Mouse (Mus musculus) G1E (cell line): ENCODE measurements around the gene Nol10. TPM values are rescaled to one million over a fixed set of nuclear protein-coding genes. Genes with fewer than 3 reads are reported as not detected.
"Not testable (repeated sequence)": the region's sequence is repeated elsewhere in the genome, so short reads cannot be mapped to it uniquely, and the experiment has no call there.

ENCODE experiments used
- ATAC-seq: 2 replicates; pipeline ENCODE4 v1.8.0; 2016; ENCODE audit warnings: mild to moderate bottlenecking; ENCODE audit not compliant: insufficient number of reproducible peaks, poor library complexity, low FRiP score, severe bottlenecking; ENCODE audit errors: extremely low read depth
- DNase-seq: peaks from one replicate; pipeline ENCODE4 v3.0.0; 2012; ENCODE audit warnings: low spot score
- H3K27me3 ChIP-seq: 2 replicates; pipeline ENCODE4 v1.6.1; 2012; ENCODE audit warnings: mild to moderate bottlenecking, low read length, inconsistent platforms; ENCODE audit not compliant: insufficient read depth
- H3K36me3 ChIP-seq: replicated peaks from 2 replicates; pipeline ENCODE3; 2012; ENCODE audit warnings: mild to moderate bottlenecking, inconsistent platforms
- H3K4me1 ChIP-seq: 2 replicates; pipeline ENCODE4 v1.6.1; 2012; ENCODE audit warnings: low read depth, low read length, inconsistent platforms, mixed read lengths; ENCODE audit not compliant: insufficient read depth
- H3K4me3 ChIP-seq: 2 replicates; pipeline ENCODE4 v1.5.1; 2012; ENCODE audit warnings: low read depth, mild to moderate bottlenecking, inconsistent platforms, low read length, moderate library complexity, mixed read lengths
- H3K9me3 ChIP-seq: replicated peaks from 2 replicates; pipeline ENCODE4 v1.6.1; 2012; ENCODE audit warnings: inconsistent platforms
- CTCF ChIP-seq: IDR thresholded peaks from 2 replicates; pipeline ENCODE4 v1.5.1; 2012; ENCODE audit warnings: low read depth, low read length, inconsistent platforms, mixed read lengths
- GATA1 ChIP-seq: IDR thresholded peaks from 2 replicates; pipeline ENCODE4 v1.6.1; 2012; ENCODE audit warnings: borderline replicate concordance, low read length, inconsistent platforms, mixed read lengths
- GATA2 ChIP-seq: IDR thresholded peaks from 2 replicates; pipeline ENCODE4 v1.6.1; 2012; ENCODE audit warnings: low read depth, low read length, inconsistent platforms, borderline replicate concordance
- POLR2AphosphoS5 ChIP-seq: IDR thresholded peaks from 2 replicates; pipeline ENCODE4 v1.6.1; 2012; ENCODE audit warnings: low read depth, low read length, inconsistent platforms; ENCODE audit not compliant: insufficient replicate concordance
- TAL1 ChIP-seq: conservative IDR thresholded peaks from 2 replicates; pipeline ENCODE4 v1.6.1; 2012; ENCODE audit warnings: low read depth, low read length, inconsistent platforms, mixed read lengths
- polyA plus RNA-seq: library from polyadenylated mRNA; stranded (reverse); fragments of >175 nt; gene quantifications from 2 replicates; pipeline ENCODE4 v1.2.3, GENCODE M21; 2012
- total RNA-seq, 2 experiments: library from RNA; stranded (forward) in 1 of 2; stranded (reverse) in 1 of 2; fragments of 200-1000 nt in 1 of 2; fragments of >200 nt in 1 of 2; fragmentation: Nextera tagmentation in 1 of 2; gene quantifications; 2 replicates each; pipeline ENCODE4 v1.2.3; 2014 to 2017

The Nol10 gene
- total and polyA plus RNA-seq, 3 experiments, result 10.2 to 25.7 (median 18.6) TPM

DNA sequence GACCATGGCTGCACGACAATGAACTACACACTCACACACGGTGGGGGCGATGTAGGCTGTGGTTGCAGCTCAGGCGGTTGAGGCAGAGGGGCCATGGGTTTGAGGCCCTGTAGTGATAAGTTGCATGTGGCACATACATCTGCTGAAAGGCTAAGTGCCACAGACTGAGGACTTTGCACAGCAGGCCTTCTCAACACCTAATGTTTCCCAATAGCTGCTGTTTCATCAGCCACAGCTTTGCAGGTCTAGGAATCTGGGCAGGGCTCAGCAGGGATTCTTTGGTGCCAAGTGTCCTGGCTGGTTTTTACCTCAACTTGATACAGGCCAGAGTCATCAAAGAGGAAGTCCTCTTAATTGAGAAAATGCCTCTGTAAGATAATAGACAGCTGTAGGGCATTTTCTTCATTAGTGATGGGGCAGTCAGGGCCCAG, 101.4 kb downstream of the Nol10 start:
- no peaks in the 10 kb centered on the region for H3K9me3 ChIP-seq

DNA sequence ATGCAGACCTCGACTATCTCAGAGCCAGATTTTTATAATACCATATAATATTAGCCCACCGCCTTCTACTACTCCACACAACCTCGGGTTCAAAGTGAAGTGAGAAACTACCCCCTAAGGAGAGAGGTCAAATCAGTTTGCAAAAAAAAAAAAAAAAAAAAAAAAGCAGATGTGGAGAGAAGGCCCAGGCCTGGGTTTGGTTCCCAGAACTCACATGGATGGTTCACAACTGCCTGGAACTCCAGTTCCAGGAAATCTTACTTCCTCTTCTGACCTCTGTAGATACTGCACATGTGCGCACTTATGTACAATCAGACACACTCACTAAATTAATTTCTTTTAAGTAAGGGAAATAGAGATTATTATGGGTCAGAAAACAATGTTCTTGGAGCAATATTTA, 102.2 kb downstream of the Nol10 start:
- H3K4me3 ChIP-seq, result peak overlapping the region; percentile 20; the same call in 1 of the 2 replicates
- H3K27me3 ChIP-seq, result peaks cover 7% of the 10 kb centered on the region; the same call in 1 of the 2 replicates
- ATAC-seq (peak; percentile 74), DNase-seq (no peak)
- no peaks in the 10 kb centered on the region for H3K9me3 ChIP-seq
- TF ChIP-seq GATA2 (no peak), TAL1 (no peak)
- H3K36me3 ChIP-seq, result no peaks in the 10 kb centered on the region
- peaks cover 40% of the 10 kb centered on the region for H3K4me1 ChIP-seq

More for the DNA sequence above, 101.4 kb downstream of the Nol10 start:
- Histone ChIP-seq H3K4me3 (no peak overlapping the region; the same call in 1 of the 2 replicates), H3K36me3 (no peaks in the 10 kb centered on the region), H3K27me3 (peaks cover 10% of the 10 kb centered on the region; the same call in 1 of the 2 replicates), H3K4me1 (peaks cover 47% of the 10 kb centered on the region)
- TF ChIP-seq GATA2 (no peak), GATA1 (no peak), TAL1 (no peak), CTCF (no peak)
- ATAC-seq (no peak), DNase-seq (no peak)

DNA sequence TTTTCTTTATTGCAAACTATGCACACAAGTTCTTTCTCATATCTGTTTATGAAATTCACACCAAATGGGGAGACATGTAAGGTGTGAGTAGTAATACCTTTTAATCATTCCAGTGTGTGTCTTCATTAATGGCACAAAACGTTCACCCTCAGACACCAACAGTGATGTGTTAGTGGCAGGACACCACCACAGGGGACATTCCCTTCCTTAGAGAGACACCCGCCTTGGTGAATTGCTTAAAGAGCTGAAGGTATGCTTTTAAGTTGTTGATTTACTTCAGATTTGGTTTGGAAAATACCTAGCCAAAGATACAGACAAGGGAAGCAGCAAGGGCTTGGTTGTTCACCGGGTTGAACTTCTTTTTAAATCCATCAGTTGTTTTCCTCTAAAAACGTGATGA, 102.7 kb downstream of the Nol10 start:
- no peaks in the 10 kb centered on the region for H3K36me3 ChIP-seq
- ATAC-seq (no peak), DNase-seq (no peak)
- peaks cover 7% of the 10 kb centered on the region; the same call in 1 of the 2 replicates for H3K27me3 ChIP-seq
- H3K4me1 ChIP-seq, result peaks cover 38% of the 10 kb centered on the region
- H3K9me3 ChIP-seq, result no peaks in the 10 kb centered on the region
- no peak overlapping the region for H3K4me3 ChIP-seq
- TF ChIP-seq TAL1 (no peak), GATA1 (no peak), GATA2 (no peak), POLR2AphosphoS5 (no peak), CTCF (no peak)

DNA sequence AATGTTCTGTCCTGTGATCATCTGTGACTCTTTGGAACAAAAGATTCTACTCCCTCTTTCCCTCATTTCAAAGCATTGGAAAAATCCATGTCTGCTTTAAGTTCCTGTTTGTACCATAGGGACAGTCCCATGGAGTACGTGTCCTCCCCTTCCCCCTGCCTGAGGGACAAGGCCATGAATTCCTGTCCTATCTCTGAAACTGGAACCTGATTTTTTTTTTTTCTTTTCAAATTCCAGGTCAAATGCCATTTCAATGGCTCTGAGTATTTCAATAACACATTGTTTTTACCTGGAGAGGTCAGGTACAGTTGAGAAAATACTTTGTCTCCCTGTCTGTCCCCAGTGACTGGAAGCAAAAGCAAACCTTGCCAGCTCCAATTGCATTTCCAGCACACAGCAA, 104.0 kb downstream of the Nol10 start:
- Histone ChIP-seq H3K4me3 (no peak overlapping the region), H3K27me3 (peaks cover 5% of the 10 kb centered on the region; the same call in 1 of the 2 replicates), H3K9me3 (no peaks in the 10 kb centered on the region), H3K36me3 (no peaks in the 10 kb centered on the region), H3K4me1 (peaks cover 34% of the 10 kb centered on the region)
- no peak for DNase-seq
- TF ChIP-seq GATA1 (no peak), CTCF (no peak), TAL1 (no peak), GATA2 (no peak), POLR2AphosphoS5 (no peak)
- no peak for ATAC-seq

DNA sequence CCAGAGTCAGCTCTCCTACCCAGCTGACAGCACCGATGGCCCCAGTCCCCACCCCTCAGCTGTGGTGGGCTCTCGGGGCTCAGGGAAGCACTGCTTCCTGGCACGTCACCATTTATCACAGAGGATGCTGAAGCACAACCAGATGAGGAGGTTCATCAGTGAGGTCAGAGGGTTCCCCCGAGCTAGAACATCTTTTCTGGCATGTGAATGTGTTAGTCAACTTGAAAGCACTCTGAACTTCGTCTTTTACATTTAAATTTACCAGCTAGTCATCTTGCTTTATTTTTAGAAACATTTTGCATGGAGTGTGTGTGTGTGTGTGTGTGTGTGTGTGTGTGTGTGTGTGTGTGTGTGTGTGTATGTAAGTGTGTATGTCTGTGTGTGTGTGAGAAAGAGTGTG, 105.7 kb downstream of the Nol10 start:
- no peaks in the 10 kb centered on the region for H3K36me3 ChIP-seq
- ATAC-seq (no peak), DNase-seq (no peak)
- no peak overlapping the region for H3K4me3 ChIP-seq
- H3K9me3 ChIP-seq, result no peaks in the 10 kb centered on the region
- peaks cover 12% of the 10 kb centered on the region; the same call in 1 of the 2 replicates for H3K27me3 ChIP-seq
- H3K4me1 ChIP-seq, result peaks cover 24% of the 10 kb centered on the region
- TF ChIP-seq POLR2AphosphoS5 (no peak), TAL1 (no peak), GATA1 (no peak), CTCF (no peak), GATA2 (no peak)

DNA sequence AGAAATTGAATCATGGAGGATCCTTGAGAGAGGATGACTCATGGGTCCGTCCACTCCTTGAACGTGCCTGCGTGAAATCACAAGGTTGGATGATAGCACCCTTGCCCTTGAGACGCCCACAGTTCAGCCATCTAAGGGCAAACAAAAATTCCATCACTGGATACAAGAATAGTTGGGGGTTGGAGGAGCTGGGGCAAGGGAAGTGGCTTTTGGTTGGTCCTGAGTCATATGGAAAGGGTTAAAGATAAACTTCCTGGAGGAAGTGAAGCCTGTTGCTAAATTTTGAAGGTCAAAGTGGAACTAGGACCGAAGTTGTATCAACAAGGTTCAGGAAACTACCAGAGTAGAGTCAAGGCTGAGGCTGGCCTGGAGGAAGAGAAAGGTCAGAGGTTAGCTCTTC, 106.8 kb downstream of the Nol10 start:
- Histone ChIP-seq H3K36me3 (no peaks in the 10 kb centered on the region), H3K4me3 (no peak overlapping the region), H3K27me3 (peaks cover 10% of the 10 kb centered on the region; the same call in 1 of the 2 replicates), H3K9me3 (no peaks in the 10 kb centered on the region), H3K4me1 (peaks cover 12% of the 10 kb centered on the region)
- TF ChIP-seq GATA1 (no peak), CTCF (no peak)
- no peak for DNase-seq
- ATAC-seq, result no peak

DNA sequence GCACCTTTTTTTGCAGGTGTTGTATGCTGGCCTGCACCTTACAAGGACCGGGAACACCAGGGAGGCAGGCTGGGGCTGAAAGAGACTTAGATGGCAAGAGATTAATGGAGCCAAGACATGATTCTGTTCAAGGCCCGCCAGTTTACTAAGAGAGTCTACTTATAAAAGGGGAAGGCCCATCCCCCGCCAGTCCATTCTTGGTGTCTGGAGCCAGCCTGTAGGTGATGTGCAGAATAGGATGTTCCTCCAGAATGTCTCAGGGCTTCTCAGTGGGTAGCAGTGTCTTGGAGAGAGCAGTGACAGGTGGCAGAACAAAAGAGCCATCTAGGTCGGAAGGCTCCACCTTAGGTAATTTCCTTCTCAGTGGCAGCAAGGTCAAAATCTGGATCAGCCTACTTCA, 111.0 kb downstream of the Nol10 start:
- not testable (repeated sequence) for H3K27me3 ChIP-seq, DNase-seq, H3K9me3 ChIP-seq, H3K4me1 ChIP-seq, H3K36me3 ChIP-seq, ATAC-seq, H3K4me3 ChIP-seq

DNA sequence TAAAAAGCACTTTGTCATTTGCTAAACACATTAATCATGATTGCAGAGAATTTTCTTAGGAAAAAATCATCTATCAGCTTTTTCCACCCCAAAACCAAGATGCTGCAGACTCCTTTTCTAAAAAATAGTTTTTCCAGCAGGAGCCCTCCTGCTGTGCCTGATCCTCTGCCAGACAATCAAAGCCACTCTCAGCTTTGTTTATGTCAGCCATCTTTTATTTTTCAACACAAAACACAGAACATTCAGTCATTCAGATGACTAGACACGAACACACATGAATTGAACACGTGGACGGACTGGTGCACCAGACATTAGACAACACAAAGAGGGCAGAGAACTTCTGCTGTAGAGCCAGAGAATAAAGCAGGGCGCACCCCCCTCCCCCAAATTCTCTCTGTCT, 115.4 kb downstream of the Nol10 start:
- H3K4me1 ChIP-seq, result no peaks in the 10 kb centered on the region
- peaks cover 15% of the 10 kb centered on the region for H3K27me3 ChIP-seq
- no peaks in the 10 kb centered on the region for H3K9me3 ChIP-seq
- no peak for TF ChIP-seq TAL1
- TF ChIP-seq GATA2, result no peak
- no peak for TF ChIP-seq GATA1
- no peak for TF ChIP-seq POLR2AphosphoS5
- no peak overlapping the region for H3K4me3 ChIP-seq
- no peaks in the 10 kb centered on the region for H3K36me3 ChIP-seq
- DNase-seq (no peak), ATAC-seq (no peak)

DNA sequence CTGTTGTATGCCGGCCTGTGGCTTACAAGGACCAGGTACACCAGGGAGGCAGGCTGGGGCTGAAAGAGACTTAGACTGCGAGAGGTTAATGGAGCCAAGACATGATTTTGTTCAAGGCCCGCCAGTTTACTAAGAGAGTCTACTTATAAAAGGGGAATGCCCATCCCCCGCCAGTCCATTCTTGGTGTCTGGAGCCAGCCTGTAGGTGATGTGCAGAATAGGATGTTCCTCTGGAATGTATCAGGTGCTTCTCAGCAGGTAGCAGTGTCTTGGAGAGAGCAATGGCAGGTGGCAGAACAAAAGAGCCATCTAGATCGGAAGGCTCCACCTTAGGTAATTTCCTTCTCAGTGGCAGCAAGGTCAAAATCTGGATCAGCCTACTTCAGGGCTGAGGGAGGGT, 116.3 kb downstream of the Nol10 start:
- not testable (repeated sequence) for ATAC-seq, H3K9me3 ChIP-seq, H3K4me3 ChIP-seq

More for the DNA sequence above, 116.3 kb downstream of the Nol10 start:
- peaks cover 17% of the 10 kb centered on the region for H3K27me3 ChIP-seq
- H3K4me1 ChIP-seq, DNase-seq, H3K36me3 ChIP-seq: not testable (repeated sequence)
